Mouse (Mus musculus): ENCODE measurements at regions not wholly inside any gene's neighbourhood (a gene's known extent, or its start where the extent isn't known, plus 50 kb on each side); places are given as distances from the start of the nearest gene placed in this dataset.

- H3K27ac ChIP-seq: no peak overlapping the region
- intact Hi-C loops (cut with DNase I): no loop called here
- TF ChIP-seq CTCF (IDR thresholded peaks at IDR 0.05): no peak
- no peak for DNase-seq (ENCODE audit: extremely low spot score in 1 of 2, low spot score in 2 of 2)
- no peak overlapping the region for H3K4me3 ChIP-seq
Observed at GRCm38 (mm10) chr13:111992075-111992847, 183.5 kb upstream of the Map3k1 start.

- TF ChIP-seq CTCF (IDR thresholded peaks at IDR 0.05): no peak
- Histone ChIP-seq H3K4me3 (no peak overlapping the region), H3K27ac (no peak overlapping the region)
- no peak for DNase-seq (ENCODE audit: extremely low spot score in 1 of 2, low spot score in 2 of 2)
- intact Hi-C loops (cut with DNase I): no loop called here
Observed at GRCm38 (mm10) chr13:111994862-111995490, 186.2 kb upstream of the Map3k1 start.

GRCm38 (mm10) chr13:111995716-111996115, 186.9 kb upstream of the Map3k1 start:
- no peak for TF ChIP-seq CTCF (IDR thresholded peaks at IDR 0.05)
- DNase-seq (ENCODE audit: extremely low spot score in 1 of 2, low spot score in 2 of 2): no peak
- intact Hi-C loops (cut with DNase I): no loop called here
- H3K27ac ChIP-seq: no peak overlapping the region
- H3K4me3 ChIP-seq: no peak overlapping the region

- no peak overlapping the region for H3K4me3 ChIP-seq
- intact Hi-C loops (cut with DNase I): no loop called here
- H3K27ac ChIP-seq: no peak overlapping the region
- peak in 1 of 2 experiments; percentile 31 for DNase-seq (ENCODE audit: extremely low spot score in 1 of 2, low spot score in 2 of 2)
- TF ChIP-seq CTCF (IDR thresholded peaks at IDR 0.05): no peak
Observed at GRCm38 (mm10) chr13:111996910-111997309, 188.1 kb upstream of the Map3k1 start.

GRCm38 (mm10) chr13:111997980-111998945, 189.5 kb upstream of the Map3k1 start:
- DNase-seq (ENCODE audit: extremely low spot score in 1 of 2, low spot score in 2 of 2): no peak
- H3K27ac ChIP-seq: no peak overlapping the region
- no peak overlapping the region for H3K4me3 ChIP-seq
- TF ChIP-seq CTCF (IDR thresholded peaks at IDR 0.05): no peak
- intact Hi-C loops (cut with DNase I): no loop called here

- TF ChIP-seq CTCF (IDR thresholded peaks at IDR 0.05): no peak
- intact Hi-C loops (cut with DNase I): no loop called here
- DNase-seq (ENCODE audit: extremely low spot score in 1 of 2, low spot score in 2 of 2): no peak
- Histone ChIP-seq H3K27ac (no peak overlapping the region), H3K4me3 (no peak overlapping the region)
Observed at GRCm38 (mm10) chr13:111999647-112000292, 191.0 kb upstream of the Map3k1 start.

- Histone ChIP-seq H3K27ac (no peak overlapping the region), H3K4me3 (no peak overlapping the region)
- DNase-seq (ENCODE audit: extremely low spot score in 1 of 2, low spot score in 2 of 2): no peak
- no peak for TF ChIP-seq CTCF (IDR thresholded peaks at IDR 0.05)
- intact Hi-C loops (cut with DNase I): no loop called here
Observed at GRCm38 (mm10) chr13:112000293-112000665, 191.5 kb upstream of the Map3k1 start.

GRCm38 (mm10) chr13:112000696-112001095, 191.9 kb upstream of the Map3k1 start:
- no peak for TF ChIP-seq CTCF (IDR thresholded peaks at IDR 0.05)
- Histone ChIP-seq H3K27ac (no peak overlapping the region), H3K4me3 (no peak overlapping the region)
- intact Hi-C loops (cut with DNase I): no loop called here
- no peak for DNase-seq (ENCODE audit: extremely low spot score in 1 of 2, low spot score in 2 of 2)

- no peak for TF ChIP-seq CTCF (IDR thresholded peaks at IDR 0.05)
- intact Hi-C loops (cut with DNase I): no loop called here
- no peak overlapping the region for H3K4me3 ChIP-seq
- DNase-seq (ENCODE audit: extremely low spot score in 1 of 2, low spot score in 2 of 2): no peak
- H3K27ac ChIP-seq: no peak overlapping the region
Observed at GRCm38 (mm10) chr13:112001155-112002025, 192.6 kb upstream of the Map3k1 start.

GRCm38 (mm10) chr13:112002661-112003347, 194.0 kb upstream of the Map3k1 start:
- H3K27ac ChIP-seq: no peak overlapping the region
- H3K4me3 ChIP-seq: no peak overlapping the region
- intact Hi-C loops (cut with DNase I): no loop called here
- no peak for DNase-seq (ENCODE audit: extremely low spot score in 1 of 2, low spot score in 2 of 2)
- no peak for TF ChIP-seq CTCF (IDR thresholded peaks at IDR 0.05)
